Mouse (Mus musculus) lung, adult 2 months (tissue): ENCODE measurements at regions not wholly inside any gene's neighbourhood (a gene's known extent, or its start where the extent isn't known, plus 50 kb on each side); places are given as distances from the start of the nearest gene placed in this dataset.

Experiments
- CTCF ChIP-seq: fragments of 200-500 bp; IDR thresholded peaks from 2 replicates; pipeline ENCODE4 v1.5.1; 2011; ENCODE audit warnings: mild to moderate bottlenecking, low read length, control low read depth; ENCODE audit not compliant: insufficient read depth
- POLR2A ChIP-seq: fragments of 200-500 bp; IDR thresholded peaks from 2 replicates; pipeline ENCODE4 v1.6.1; 2011; ENCODE audit warnings: low read depth, mild to moderate bottlenecking, control low read depth, low read length, borderline replicate concordance; ENCODE audit errors: extremely low read depth

- no peak for TF ChIP-seq POLR2A
- no peak for TF ChIP-seq CTCF
Observed at GRCm38 (mm10) chr4:31555077-31555476, 408.8 kb upstream of the Map3k7 start.
